Mouse (Mus musculus) NIH3T3 (cell line): ENCODE measurements at regions not wholly inside any gene's neighbourhood (a gene's known extent, or its start where the extent isn't known, plus 50 kb on each side); places are given as distances from the start of the nearest gene placed in this dataset.
A peak's percentile ranks its signal among the peaks of the same experiment; 100 is the strongest.

ENCODE experiments used
- DNase-seq: peaks from one replicate; pipeline ENCODE4 v3.0.0-alpha.2; 2012; ENCODE audit warnings: low read depth

- no peak for DNase-seq
These were observed 107.8 kb downstream of the Basp1 start for GRCm38 (mm10) chr15:25305801-25306200.

DNA sequence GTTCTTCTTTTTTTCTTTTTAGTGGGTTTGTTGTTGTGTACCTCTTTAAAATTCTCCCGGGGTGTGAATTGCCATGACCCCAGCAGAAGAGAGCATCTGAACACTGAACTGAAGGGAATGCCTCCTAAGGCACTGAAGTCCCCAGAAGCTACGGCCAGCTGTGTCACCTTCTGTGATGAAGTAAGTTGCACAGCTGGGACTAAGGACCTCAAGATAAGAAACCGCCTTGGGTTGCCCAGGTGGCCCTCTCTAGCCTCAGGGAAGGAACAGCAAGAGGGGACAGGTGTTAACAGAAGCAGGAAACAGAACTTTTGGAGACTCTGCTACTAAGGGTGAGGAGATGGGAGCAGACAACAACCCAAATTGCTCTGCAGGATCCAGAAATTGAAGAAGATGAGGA lies 110.2 kb downstream of the Basp1 start:
- DNase-seq, result no peak

- peak; percentile 26 for DNase-seq
These were observed 110.8 kb downstream of the Basp1 start for GRCm38 (mm10) chr15:25302671-25303294.

GRCm38 (mm10) chr15:25301810-25302209 lies 111.8 kb downstream of the Basp1 start:
- DNase-seq, result peak; percentile 72

- no peak for DNase-seq
These were observed 116.3 kb downstream of the Basp1 start for GRCm38 (mm10) chr15:25297278-25297677.

DNA sequence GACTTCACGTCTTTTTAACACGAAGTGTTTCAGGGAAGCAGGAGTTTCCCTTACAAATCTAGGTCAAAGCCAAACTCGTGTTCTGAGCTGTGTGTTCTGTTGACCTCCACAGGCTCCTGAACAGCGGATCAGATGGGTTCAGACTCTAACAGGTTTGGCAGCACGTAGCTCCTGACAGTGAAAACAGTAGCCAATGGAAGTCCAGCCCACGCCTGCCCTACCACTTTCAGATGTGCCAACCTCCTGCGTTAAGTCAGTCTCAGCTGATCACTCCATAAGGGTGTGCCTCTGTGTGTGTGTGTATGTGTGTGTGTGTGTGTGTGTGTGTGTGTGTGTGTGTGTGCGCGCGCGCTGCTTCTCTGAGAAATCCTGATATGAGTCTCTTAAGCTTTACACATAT lies 116.8 kb downstream of the Basp1 start:
- no peak for DNase-seq

DNA sequence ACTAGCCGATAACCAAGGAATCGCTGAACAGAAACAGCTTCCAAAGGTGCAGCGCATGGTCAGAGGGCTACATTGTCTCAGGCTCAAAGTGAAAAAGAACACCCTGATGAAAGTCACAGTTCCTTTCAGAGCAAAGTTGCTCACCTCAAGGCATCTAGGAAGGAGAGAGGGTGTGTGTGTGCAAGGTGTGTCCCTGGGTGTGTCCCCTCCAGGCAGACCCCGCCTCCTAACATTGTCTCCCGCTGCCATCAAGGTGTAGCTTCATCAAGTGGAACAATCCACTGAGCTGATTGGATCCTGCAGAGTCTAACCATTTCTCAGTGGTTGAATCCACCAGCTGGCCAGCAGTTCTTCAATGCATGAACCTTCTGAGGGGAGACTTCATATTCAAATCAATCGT lies 117.8 kb downstream of the Basp1 start:
- DNase-seq, result no peak

DNA sequence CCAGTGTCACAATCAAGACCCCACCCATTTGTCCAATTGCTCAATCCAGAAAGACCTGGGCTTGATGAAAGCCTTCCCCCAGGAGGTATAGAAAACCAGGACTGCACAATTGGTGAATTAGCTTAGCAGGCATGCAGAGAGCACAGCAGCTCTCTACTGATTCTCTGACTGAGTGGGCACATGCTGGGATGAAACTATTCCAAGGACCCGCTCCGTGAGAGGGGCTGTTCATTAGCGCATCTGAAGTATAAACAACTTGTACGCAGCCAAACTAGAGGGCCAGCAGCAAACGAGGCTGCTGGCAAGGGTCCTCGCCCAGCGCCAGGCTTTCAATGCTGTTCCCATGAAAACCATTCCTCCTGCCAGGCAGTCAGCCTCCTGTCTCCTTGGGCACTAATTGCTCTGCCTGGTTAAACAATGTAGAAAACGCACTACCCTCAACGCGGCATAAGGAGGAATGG lies 122.3 kb downstream of the Basp1 start:
- DNase-seq, result no peak

DNA sequence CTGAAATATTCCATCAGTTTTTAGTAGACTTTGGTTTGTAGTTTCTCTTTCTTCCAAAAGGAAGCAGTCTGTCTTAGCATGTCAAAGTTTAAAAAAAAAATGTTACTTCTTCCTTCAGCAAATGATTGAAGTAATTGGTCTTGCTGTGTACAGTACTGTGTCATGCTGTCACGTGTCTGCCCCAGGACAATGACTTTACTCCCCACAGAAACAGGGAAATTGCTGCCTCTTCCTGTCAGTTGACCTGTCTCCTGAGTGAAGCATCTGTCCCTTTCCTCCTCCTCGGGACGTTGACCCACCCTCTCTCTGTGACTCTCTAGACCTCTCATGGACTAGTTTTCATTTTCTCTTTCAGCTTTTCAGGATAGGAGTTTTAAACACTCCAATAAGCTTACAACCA lies 125.7 kb downstream of the Basp1 start:
- DNase-seq, result no peak

DNA sequence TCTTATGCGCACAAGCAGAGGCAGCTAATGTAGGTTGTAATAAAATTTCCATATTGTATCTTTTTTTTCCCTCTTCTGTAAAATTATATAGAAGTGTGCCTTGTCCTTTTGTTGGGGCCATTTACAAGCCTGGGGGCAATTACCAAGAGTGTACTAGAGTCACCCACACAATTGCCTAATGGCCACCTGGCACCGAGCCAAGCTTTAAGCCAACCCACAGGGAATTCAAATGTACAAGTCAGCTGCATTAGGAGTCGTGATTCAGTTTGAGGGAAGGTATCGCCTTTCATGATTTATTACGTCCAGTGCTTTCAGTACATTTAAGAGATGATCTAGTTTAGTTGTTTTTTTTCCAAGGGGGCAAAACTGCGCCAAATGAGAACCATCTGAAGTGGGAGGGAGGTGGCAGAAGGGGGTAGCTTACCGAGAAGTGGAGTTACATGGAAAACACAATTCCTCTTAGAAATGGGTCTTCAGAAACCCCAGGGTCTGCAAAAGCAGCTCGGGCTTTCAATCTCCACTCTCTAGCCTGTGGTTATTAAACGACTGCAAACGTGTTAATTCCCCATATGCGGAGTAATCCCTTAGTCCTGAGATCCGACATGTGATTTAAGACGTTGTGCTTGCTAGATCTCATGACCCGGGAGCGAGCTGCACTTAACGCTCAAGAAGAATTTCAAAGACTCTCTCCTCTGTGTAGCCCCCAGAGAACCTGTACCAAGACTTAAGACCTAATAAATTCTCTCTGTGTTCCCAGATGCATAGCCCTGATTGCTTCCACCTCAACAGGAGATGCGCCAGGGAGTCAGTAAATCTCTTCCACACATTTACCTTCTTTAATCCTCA lies 129.0 kb downstream of the Basp1 start:
- DNase-seq, result peak; percentile 84

DNA sequence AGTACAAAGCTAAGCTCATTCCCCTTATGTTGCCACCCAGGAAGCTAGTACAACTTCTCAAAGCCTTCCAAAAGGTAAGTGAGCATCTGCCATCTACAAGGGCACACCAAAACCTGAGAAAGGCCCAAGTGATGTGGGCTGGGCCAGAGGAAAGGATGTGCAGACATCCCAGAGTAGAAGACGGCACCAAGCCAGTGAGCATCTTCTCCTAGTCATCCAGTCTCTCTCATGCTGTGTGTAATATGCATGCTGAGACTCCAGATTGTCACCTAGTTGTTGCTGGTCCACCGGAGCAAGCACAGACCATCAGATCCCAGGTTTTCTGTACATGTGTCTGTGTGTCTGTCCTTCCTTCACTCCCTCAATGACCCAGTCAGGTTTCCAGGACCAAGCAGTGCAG lies 129.9 kb downstream of the Basp1 start:
- DNase-seq, result no peak

- no peak for DNase-seq
These were observed 131.2 kb downstream of the Basp1 start for GRCm38 (mm10) chr15:25282346-25282745.

GRCm38 (mm10) chr15:25281942-25282341 lies 131.6 kb downstream of the Basp1 start:
- DNase-seq, result no peak

GRCm38 (mm10) chr15:25278317-25279156 lies 135.0 kb downstream of the Basp1 start:
- DNase-seq, result no peak

GRCm38 (mm10) chr15:25276227-25276626 lies 137.3 kb downstream of the Basp1 start:
- no peak for DNase-seq

DNA sequence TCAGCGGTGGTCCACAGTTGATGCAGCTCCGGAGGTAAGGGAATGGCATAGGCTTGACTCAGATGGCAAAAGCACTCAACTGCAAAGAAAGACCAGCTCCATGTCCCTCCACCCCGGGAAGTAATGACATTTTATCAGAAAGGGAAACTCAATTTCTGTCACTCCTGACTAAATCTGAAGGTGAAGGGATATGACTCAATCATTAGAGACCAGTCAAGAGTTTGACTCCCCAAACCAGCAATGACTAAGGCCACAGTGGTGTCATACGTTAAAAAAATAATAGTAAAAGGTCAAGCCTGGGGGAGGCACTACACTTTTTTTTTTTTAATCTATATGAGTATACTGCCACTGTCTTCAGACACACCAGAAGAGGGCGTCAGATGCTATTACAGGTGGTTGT lies 141.7 kb downstream of the Basp1 start:
- DNase-seq, result no peak

GRCm38 (mm10) chr15:25270349-25270748 lies 143.2 kb downstream of the Basp1 start:
- DNase-seq, result no peak

- DNase-seq, result peak; percentile 66
These were observed 144.1 kb downstream of the Basp1 start for GRCm38 (mm10) chr15:25269345-25269996.

GRCm38 (mm10) chr15:25268436-25268835 lies 145.1 kb downstream of the Basp1 start:
- DNase-seq, result peak; percentile 18

- no peak for DNase-seq
These were observed 146.1 kb downstream of the Basp1 start for GRCm38 (mm10) chr15:25267509-25267908.

DNA sequence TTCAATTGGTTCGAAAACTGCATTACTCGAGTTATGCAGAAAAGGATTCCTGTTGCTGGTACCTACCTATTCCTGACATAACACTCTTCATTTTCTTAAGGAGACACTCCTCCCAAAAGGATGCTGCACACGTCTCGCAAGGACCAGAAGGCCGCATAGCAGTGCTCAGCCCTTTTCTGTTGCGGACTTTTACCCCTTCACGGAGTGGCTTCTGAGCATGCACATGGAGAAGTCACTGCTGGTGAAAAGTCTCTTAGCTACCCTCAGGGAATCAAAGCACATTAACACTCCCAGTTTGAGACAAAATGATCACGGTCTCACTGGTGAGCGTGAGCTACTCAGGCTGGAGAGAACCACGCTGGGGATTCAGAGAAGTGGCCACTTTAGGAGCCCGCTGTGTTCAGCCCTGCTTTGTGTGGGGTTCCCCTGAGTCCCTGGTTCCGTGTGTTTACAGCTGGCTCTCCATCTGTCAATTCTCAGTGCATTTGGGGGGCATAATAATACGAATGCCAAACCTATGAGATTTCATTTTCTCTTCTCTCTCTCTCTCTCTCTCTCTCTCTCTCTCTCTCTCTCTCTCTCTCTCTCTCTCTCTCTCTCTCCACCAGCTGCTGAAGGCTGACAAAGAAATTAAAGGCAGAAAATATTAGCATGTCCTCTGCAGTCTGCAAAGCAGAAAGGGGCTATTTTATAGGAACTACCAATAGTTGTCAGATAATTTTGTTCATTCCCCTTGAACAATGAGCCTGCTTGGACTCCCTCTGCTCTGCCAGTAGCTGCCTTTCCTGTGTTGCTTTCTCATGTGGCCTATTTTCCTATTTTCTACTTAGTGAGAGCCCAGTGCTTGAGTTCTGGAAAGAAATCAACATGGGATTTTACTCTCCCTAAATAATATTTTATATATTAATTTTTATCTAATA lies 160.7 kb downstream of the Basp1 start:
- no peak for DNase-seq
